Mouse (Mus musculus) liver, embryonic 16.5 days (tissue): Measurements from ENCODE around the gene Btnl9. TPM values are rescaled to one million over a fixed set of nuclear protein-coding genes. Genes with fewer than 3 reads are reported as not detected.
"Not testable (repeated sequence)": the region's sequence is repeated elsewhere in the genome, so short reads cannot be mapped to it uniquely, and the experiment has no call there.

ENCODE experiments used
- ATAC-seq: fragments of 200-750 bp; cut with Nextera tagmentation; 2 replicates; pipeline ENCODE4 v1.8.0; 2017; ENCODE audit warnings: low read depth, mild to moderate bottlenecking, moderate number of reproducible peaks, moderate library complexity
- H3K27ac ChIP-seq: fragments of 300-500 bp; sonication (generic); 2 replicates; pipeline ENCODE4 v1.5.1; 2014; ENCODE audit warnings: mild to moderate bottlenecking, low read length
- H3K27me3 ChIP-seq: fragments of 300-500 bp; sonication (generic); 2 replicates; pipeline ENCODE4 v1.6.1; 2014; ENCODE audit warnings: low read depth, low read length, mixed read lengths; ENCODE audit not compliant: control insufficient read depth, insufficient read depth
- H3K36me3 ChIP-seq: fragments of 300-500 bp; sonication (generic); 2 replicates; pipeline ENCODE4 v1.6.1; 2014; ENCODE audit warnings: mild to moderate bottlenecking; ENCODE audit not compliant: control insufficient read depth, insufficient read depth
- H3K4me1 ChIP-seq: fragments of 300-500 bp; sonication (generic); 2 replicates; pipeline ENCODE4 v1.6.1; 2014; ENCODE audit warnings: low read depth, low read length, mixed read lengths; ENCODE audit not compliant: control insufficient read depth
- H3K4me2 ChIP-seq: fragments of 300-500 bp; sonication (generic); 2 replicates; pipeline ENCODE4 v1.6.1; 2014; ENCODE audit warnings: low read depth, low read length, mixed read lengths
- H3K4me3 ChIP-seq: fragments of 300-500 bp; sonication (generic); 2 replicates; pipeline ENCODE4 v1.5.1; 2014; ENCODE audit warnings: low read depth, mild to moderate bottlenecking, low read length
- H3K9ac ChIP-seq: fragments of 300-500 bp; sonication (generic); 2 replicates; pipeline ENCODE4 v1.6.1; 2014; ENCODE audit warnings: low read depth, low read length
- H3K9me3 ChIP-seq: fragments of 300-500 bp; sonication (generic); replicated peaks from 2 replicates; pipeline ENCODE4 v1.6.1; 2016; ENCODE audit warnings: low read length; ENCODE audit not compliant: control insufficient read depth
- WGBS: fragments of 180-500 bp; shearing (Covaris S2); extraction: QIAGEN DNeasy Blood & Tissue Kit; methylation state at CpG from one replicate; pipeline ENCODE4 v1.1.7; 2014; ENCODE audit not compliant: insufficient replicate concordance; 5-methylcytosine and 5-hydroxymethylcytosine counted together
- polyA plus RNA-seq: library from polyadenylated mRNA; unstranded; fragments of >200 nt; fragmentation: Nextera tagmentation; extraction: Ambion mirVana; gene quantifications from 2 replicates; pipeline ENCODE4 v1.2.1, GENCODE M21; 2015

The Btnl9 gene
- polyA plus RNA-seq, 1 experiment from 2014 or later = 1.3 TPM

- Histone ChIP-seq H3K36me3 (no peaks in the 10 kb centered on the region), H3K27ac (no peak overlapping the region), H3K4me1 (no peaks in the 10 kb centered on the region; the same call in 1 of the 2 replicates), H3K4me2 (no peak overlapping the region), H3K9ac (no peak overlapping the region), H3K27me3 (no peaks in the 10 kb centered on the region), H3K9me3 (no peaks in the 10 kb centered on the region), H3K4me3 (no peak overlapping the region)
- no peak for ATAC-seq
- 1% methylated on average over 7 of the region's 7 CpGs for WGBS
Measured at GRCm38 (mm10) chr11:49189737-49190136, 2.8 kb upstream of the Btnl9 start.

- no peak overlapping the region for H3K9ac ChIP-seq
- no peaks in the 10 kb centered on the region for H3K9me3 ChIP-seq
- ATAC-seq = no peak
- no peaks in the 10 kb centered on the region for H3K27me3 ChIP-seq
- 68% methylated on average over 10 of the region's 10 CpGs for WGBS
- no peaks in the 10 kb centered on the region; the same call in 1 of the 2 replicates for H3K4me1 ChIP-seq
- H3K4me2 ChIP-seq = no peak overlapping the region
- no peak overlapping the region for H3K27ac ChIP-seq
- H3K4me3 ChIP-seq = no peak overlapping the region
- H3K36me3 ChIP-seq = no peaks in the 10 kb centered on the region
Measured at GRCm38 (mm10) chr11:49187701-49188100, 742 bp upstream of the Btnl9 start.

- no peak for ATAC-seq
- H3K4me2 ChIP-seq = no peak overlapping the region
- no peak overlapping the region for H3K4me3 ChIP-seq
- WGBS = 65% methylated on average over 6 of the region's 6 CpGs
- no peak overlapping the region for H3K27ac ChIP-seq
- no peaks in the 10 kb centered on the region; the same call in 1 of the 2 replicates for H3K4me1 ChIP-seq
- no peaks in the 10 kb centered on the region for H3K36me3 ChIP-seq
- H3K9me3 ChIP-seq = no peaks in the 10 kb centered on the region
- H3K27me3 ChIP-seq = no peaks in the 10 kb centered on the region
- H3K9ac ChIP-seq = no peak overlapping the region
Measured at GRCm38 (mm10) chr11:49186452-49186851, 507 bp downstream of the Btnl9 start.

- no peak overlapping the region for H3K9ac ChIP-seq
- no peaks in the 10 kb centered on the region for H3K36me3 ChIP-seq
- no peaks in the 10 kb centered on the region for H3K9me3 ChIP-seq
- no peaks in the 10 kb centered on the region for H3K4me1 ChIP-seq
- ATAC-seq = no peak
- WGBS = 50% methylated on average over 1 of the region's 1 CpGs
- no peak overlapping the region for H3K27ac ChIP-seq
- H3K27me3 ChIP-seq = no peaks in the 10 kb centered on the region
- H3K4me3 ChIP-seq = no peak overlapping the region
- no peak overlapping the region for H3K4me2 ChIP-seq
Measured at GRCm38 (mm10) chr11:49183172-49183571, 3.8 kb downstream of the Btnl9 start.

GRCm38 (mm10) chr11:49176047-49176779, 10.7 kb downstream of the Btnl9 start:
- H3K27me3 ChIP-seq, H3K9ac ChIP-seq, H3K36me3 ChIP-seq, H3K4me1 ChIP-seq, H3K9me3 ChIP-seq, ATAC-seq, H3K4me2 ChIP-seq, H3K4me3 ChIP-seq, H3K27ac ChIP-seq: not testable (repeated sequence)
- WGBS = 57% methylated on average over 4 of the region's 4 CpGs

GRCm38 (mm10) chr11:49175345-49175744, 11.6 kb downstream of the Btnl9 start:
- Histone ChIP-seq H3K9ac (no peak overlapping the region), H3K4me2 (no peak overlapping the region), H3K27me3 (no peaks in the 10 kb centered on the region), H3K4me3 (no peak overlapping the region), H3K27ac (no peak overlapping the region), H3K9me3 (no peaks in the 10 kb centered on the region), H3K4me1 (no peaks in the 10 kb centered on the region), H3K36me3 (no peaks in the 10 kb centered on the region)
- no peak for ATAC-seq
- WGBS = 21% methylated on average over 8 of the region's 8 CpGs

GRCm38 (mm10) chr11:49170576-49170975, 16.4 kb downstream of the Btnl9 start:
- no peak for ATAC-seq
- 29% methylated on average over 4 of the region's 4 CpGs for WGBS
- Histone ChIP-seq H3K4me3 (no peak overlapping the region), H3K36me3 (no peaks in the 10 kb centered on the region), H3K27ac (no peak overlapping the region), H3K9me3 (no peaks in the 10 kb centered on the region), H3K4me2 (no peak overlapping the region), H3K4me1 (no peaks in the 10 kb centered on the region), H3K27me3 (peaks cover 8% of the 10 kb centered on the region), H3K9ac (no peak overlapping the region)

GRCm38 (mm10) chr11:49168839-49169611, 17.9 kb downstream of the Btnl9 start:
- WGBS = 17% methylated on average over 50 of the region's 50 CpGs
- Histone ChIP-seq H3K36me3 (no peaks in the 10 kb centered on the region), H3K27me3 (peaks cover 8% of the 10 kb centered on the region), H3K4me3 (0 out of 2 replicates have a peak overlapping the region, but pooled peaks have one; percentile 11), H3K4me1 (no peaks in the 10 kb centered on the region), H3K4me2 (peak overlapping the region; percentile 28), H3K9me3 (no peaks in the 10 kb centered on the region), H3K9ac (peak overlapping the region; percentile 7; the same call in 1 of the 2 replicates), H3K27ac (no peak overlapping the region)
- peak; percentile 35; the same call in 1 of the 2 replicates for ATAC-seq
